Mouse (Mus musculus) ES-E14 (cell line): Measurements from ENCODE around the gene Gm27029.

ENCODE experiments used
- HCFC1 ChIP-seq: IDR thresholded peaks from 2 replicates; pipeline ENCODE4 v1.6.1; 2012; ENCODE audit warnings: low read length, inconsistent platforms, borderline replicate concordance; ENCODE audit not compliant: insufficient read depth
- MAFK ChIP-seq: IDR thresholded peaks from 2 replicates; pipeline ENCODE4 v1.6.1; 2014; ENCODE audit warnings: mild to moderate bottlenecking, low read depth, low read length, inconsistent platforms; ENCODE audit not compliant: insufficient read depth
- ZC3H11A ChIP-seq: IDR thresholded peaks from 2 replicates; pipeline ENCODE4 v1.6.1; 2012; ENCODE audit warnings: low read depth, mild to moderate bottlenecking, inconsistent platforms, low read length, borderline replicate concordance

DNA sequence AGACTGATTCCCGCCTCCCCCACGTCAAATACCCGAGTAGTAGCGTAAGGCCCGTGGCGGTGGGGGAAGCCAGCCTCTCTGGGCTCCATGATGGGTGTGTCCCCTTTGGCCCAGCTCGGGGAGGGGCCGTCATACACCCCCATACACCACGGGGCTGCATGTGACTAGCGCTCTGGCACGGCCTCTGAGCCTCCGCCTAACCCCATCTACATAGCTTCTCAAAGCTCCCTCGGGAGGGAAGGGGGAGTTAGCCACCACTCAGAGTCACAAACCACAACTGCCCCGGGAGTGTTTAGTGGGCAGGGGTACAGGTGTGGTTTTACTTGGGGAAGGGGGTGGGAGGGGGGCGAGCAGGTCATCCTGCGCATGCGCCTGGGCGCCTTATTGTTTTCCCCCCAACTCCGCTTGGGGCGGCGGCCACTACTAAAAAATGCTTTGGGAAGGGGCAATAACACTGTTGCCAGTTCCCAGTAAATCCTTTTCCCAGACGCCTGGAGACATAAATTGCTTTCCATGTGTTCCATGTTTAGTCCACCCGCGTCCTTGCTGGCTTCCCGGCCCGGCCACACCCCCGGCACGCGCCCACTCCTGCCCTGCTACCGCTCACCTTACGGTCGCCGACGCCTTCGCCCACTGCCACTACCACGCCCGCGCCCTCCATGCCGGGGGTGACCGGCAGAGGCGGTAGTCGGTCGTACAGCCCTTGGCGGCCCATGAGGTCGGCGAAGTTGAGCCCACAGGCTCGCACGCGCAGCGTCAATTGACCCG, 40.7 kb upstream of the Gm27029 start:
- no peak for TF ChIP-seq ZC3H11A
- TF ChIP-seq HCFC1 = no peak
- TF ChIP-seq MAFK = no peak
